Comparison of ENCODE assay signal across 14 mouse cellular contexts in the genomic region with DNA sequence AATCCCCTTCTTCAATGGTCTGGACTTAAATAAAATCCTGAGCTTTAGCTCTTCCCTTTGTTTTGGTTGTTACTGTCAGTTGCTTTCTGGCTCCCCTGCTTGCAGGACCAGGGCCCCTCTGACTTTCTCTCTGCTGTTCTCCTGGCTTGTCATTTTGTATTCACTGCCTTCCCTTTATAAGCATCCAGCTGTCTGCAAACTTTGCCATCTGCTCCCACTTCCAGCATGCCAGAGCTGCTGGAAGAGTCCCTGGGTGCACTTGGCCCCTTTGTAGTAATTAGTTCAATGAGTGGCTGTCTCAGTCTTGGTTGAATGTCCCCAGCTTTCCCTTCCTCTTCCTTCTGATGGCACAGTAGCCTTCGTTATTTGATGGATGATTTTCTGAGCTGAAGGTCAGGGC.
DNase-seq lines count a peak whose midpoint lies in the region; ATAC-seq lines count a peak whose summit lies in the region.
"Had no signal": no experiment of that assay in that cellular context is flagged by ENCODE, and none has a peak within 500 bp of the region (broad histone marks: within the 10 kb centered on the region; RNA-seq: fewer than 3 reads in every experiment).

No protein-coding gene starts in this region.

- 74% methylated on average over 1 of the region's 1 CpGs for WGBS in forebrain, embryonic 16.5 days
- WGBS in forebrain, embryonic 10.5 days, result 75% methylated on average over 1 of the region's 1 CpGs

- H3K27me3 ChIP-seq in forebrain, embryonic 16.5 days (replicated peaks; ENCODE audit: control insufficient read depth, insufficient read depth, low read length), result no peaks in the 10 kb centered on the region
- no peaks in the 10 kb centered on the region for H3K27me3 ChIP-seq in forebrain, embryonic 10.5 days (ENCODE audit: poor library complexity, severe bottlenecking)
- H3K27me3 ChIP-seq: liver, embryonic 12.5 days; megakaryocyte, embryonic 14.5 days had no signal

- peak; percentile 11 for DNase-seq in adrenal gland, adult 2 months
- no peak for DNase-seq in adrenal gland, adult 18-20 months (ENCODE audit: low spot score in 2 of 2)
- no peak for DNase-seq in forebrain, embryonic 10.5 days (ENCODE audit: extremely low spot score, low spot score)
- DNase-seq in right cerebral cortex, adult 18-20 months, result peak; percentile 6
- no peak for DNase-seq in right cerebral cortex, postnatal 25 days
- DNase-seq in lung, postnatal 14 days, result no peak
- no peak for DNase-seq in adipocyte (ENCODE audit: low spot score)
- DNase-seq: heart, adult 18-20 months; heart, postnatal 10 days; right cerebral cortex, postnatal 4 days had no signal

- H3K4me2 ChIP-seq in forebrain, embryonic 16.5 days (ENCODE audit: low read length), result no peak overlapping the region
- H3K4me2 ChIP-seq: liver, embryonic 12.5 days had no signal

- H3K36me3 ChIP-seq in forebrain, embryonic 16.5 days (ENCODE audit: control insufficient read depth, insufficient read depth), result no peaks in the 10 kb centered on the region
- no peaks in the 10 kb centered on the region for H3K36me3 ChIP-seq in forebrain, embryonic 10.5 days (replicated peaks)
- H3K36me3 ChIP-seq: liver, embryonic 12.5 days had no signal

- peaks cover 4% of the 10 kb centered on the region; the same call in 1 of the 2 replicates for H3K4me1 ChIP-seq in forebrain, embryonic 16.5 days (replicated peaks; ENCODE audit: control insufficient read depth, insufficient read depth, low read length)
- no peaks in the 10 kb centered on the region for H3K4me1 ChIP-seq in forebrain, embryonic 10.5 days
- H3K4me1 ChIP-seq: liver, embryonic 12.5 days; megakaryocyte, embryonic 14.5 days had no signal

- H3K27ac ChIP-seq in forebrain, embryonic 16.5 days (ENCODE audit: low read length), result no peak overlapping the region
- no peak overlapping the region for H3K27ac ChIP-seq in forebrain, embryonic 10.5 days
- H3K27ac ChIP-seq: liver, embryonic 12.5 days had no signal

- H3K9ac ChIP-seq in forebrain, embryonic 16.5 days (replicated peaks; ENCODE audit: low read depth, low read length), result no peak overlapping the region
- H3K9ac ChIP-seq: liver, embryonic 12.5 days had no signal

- 0 out of 2 replicates have a peak, but pooled peaks have one; percentile 33 for ATAC-seq in forebrain, embryonic 16.5 days
- ATAC-seq: inflammation-experienced regulatory T-cells, adult 6 months; liver, embryonic 12.5 days had no signal

- H3K4me3 ChIP-seq in forebrain, embryonic 16.5 days (replicated peaks; ENCODE audit: low read length), result no peak overlapping the region
- no peak overlapping the region for H3K4me3 ChIP-seq in forebrain, embryonic 10.5 days
- H3K4me3 ChIP-seq: liver, embryonic 12.5 days; megakaryocyte, embryonic 14.5 days had no signal

- H3K9me3 ChIP-seq in forebrain, embryonic 16.5 days (ENCODE audit: control insufficient read depth, low read length), result no peaks in the 10 kb centered on the region
- no peaks in the 10 kb centered on the region for H3K9me3 ChIP-seq in forebrain, embryonic 10.5 days
- H3K9me3 ChIP-seq: liver, embryonic 12.5 days had no signal

Comparison
In these comparisons a context has a peak if more than half of its experiments do, and no peak if none do; other contexts are left out.
1. DNase-seq: peak in adrenal gland, adult 2 months (single experiment) and right cerebral cortex, adult 18-20 months (single experiment); none in adrenal gland, adult 18-20 months (0 of 2), forebrain, embryonic 10.5 days (single experiment), right cerebral cortex, postnatal 25 days (single experiment), lung, postnatal 14 days (single experiment) and adipocyte (single experiment).